Mouse (Mus musculus) forebrain, embryonic 13.5 days (tissue): ENCODE results near the gene Pigb. TPM values are rescaled to one million over a fixed set of nuclear protein-coding genes. Genes with fewer than 3 reads are reported as not detected.

Experiments used
- ATAC-seq: fragments of 200-750 bp; cut with Nextera tagmentation; 2 replicates; pipeline ENCODE4 v1.8.0; 2017
- H3K27ac ChIP-seq: fragments of 300-500 bp; sonication (generic); 2 replicates; pipeline ENCODE4 v1.5.1; 2015; ENCODE audit warnings: inconsistent platforms, mild to moderate bottlenecking, moderate library complexity
- H3K27me3 ChIP-seq: fragments of 300-500 bp; sonication (generic); 2 replicates; pipeline ENCODE4 v1.6.1; 2015; ENCODE audit warnings: mild to moderate bottlenecking, inconsistent platforms
- H3K36me3 ChIP-seq: fragments of 300-500 bp; sonication (generic); 2 replicates; pipeline ENCODE4 v1.6.1; 2015; ENCODE audit warnings: mild to moderate bottlenecking, inconsistent platforms; ENCODE audit not compliant: poor library complexity, severe bottlenecking
- H3K4me1 ChIP-seq: fragments of 300-500 bp; sonication (generic); 2 replicates; pipeline ENCODE4 v1.6.1; 2015; ENCODE audit warnings: inconsistent platforms
- H3K4me2 ChIP-seq: fragments of 300-500 bp; sonication (generic); 2 replicates; pipeline ENCODE4 v1.6.1; 2015; ENCODE audit warnings: inconsistent platforms, mild to moderate bottlenecking, moderate library complexity
- H3K4me3 ChIP-seq: fragments of 300-500 bp; sonication (generic); 2 replicates; pipeline ENCODE4 v1.5.1; 2015; ENCODE audit warnings: mild to moderate bottlenecking, inconsistent platforms
- H3K9ac ChIP-seq: fragments of 300-500 bp; sonication (generic); 2 replicates; pipeline ENCODE4 v1.6.1; 2015; ENCODE audit warnings: mild to moderate bottlenecking, inconsistent platforms
- H3K9me3 ChIP-seq: fragments of 300-500 bp; sonication (generic); replicated peaks from 2 replicates; pipeline ENCODE4 v1.6.1; 2016; ENCODE audit warnings: inconsistent platforms
- WGBS: fragments of 180-500 bp; shearing (Covaris S2); methylation state at CpG from one replicate; pipeline ENCODE4 v1.1.7; 2015; 5-methylcytosine and 5-hydroxymethylcytosine counted together
- polyA plus RNA-seq: library from polyadenylated mRNA; unstranded; fragments of >200 nt; fragmentation: Nextera tagmentation; extraction: Ambion mirVana; gene quantifications from 2 replicates; pipeline ENCODE4 v1.2.1, GENCODE M21; 2015

Pigb gene
- polyA plus RNA-seq, 1 experiment from 2014 or later, result 8.4 TPM

DNA sequence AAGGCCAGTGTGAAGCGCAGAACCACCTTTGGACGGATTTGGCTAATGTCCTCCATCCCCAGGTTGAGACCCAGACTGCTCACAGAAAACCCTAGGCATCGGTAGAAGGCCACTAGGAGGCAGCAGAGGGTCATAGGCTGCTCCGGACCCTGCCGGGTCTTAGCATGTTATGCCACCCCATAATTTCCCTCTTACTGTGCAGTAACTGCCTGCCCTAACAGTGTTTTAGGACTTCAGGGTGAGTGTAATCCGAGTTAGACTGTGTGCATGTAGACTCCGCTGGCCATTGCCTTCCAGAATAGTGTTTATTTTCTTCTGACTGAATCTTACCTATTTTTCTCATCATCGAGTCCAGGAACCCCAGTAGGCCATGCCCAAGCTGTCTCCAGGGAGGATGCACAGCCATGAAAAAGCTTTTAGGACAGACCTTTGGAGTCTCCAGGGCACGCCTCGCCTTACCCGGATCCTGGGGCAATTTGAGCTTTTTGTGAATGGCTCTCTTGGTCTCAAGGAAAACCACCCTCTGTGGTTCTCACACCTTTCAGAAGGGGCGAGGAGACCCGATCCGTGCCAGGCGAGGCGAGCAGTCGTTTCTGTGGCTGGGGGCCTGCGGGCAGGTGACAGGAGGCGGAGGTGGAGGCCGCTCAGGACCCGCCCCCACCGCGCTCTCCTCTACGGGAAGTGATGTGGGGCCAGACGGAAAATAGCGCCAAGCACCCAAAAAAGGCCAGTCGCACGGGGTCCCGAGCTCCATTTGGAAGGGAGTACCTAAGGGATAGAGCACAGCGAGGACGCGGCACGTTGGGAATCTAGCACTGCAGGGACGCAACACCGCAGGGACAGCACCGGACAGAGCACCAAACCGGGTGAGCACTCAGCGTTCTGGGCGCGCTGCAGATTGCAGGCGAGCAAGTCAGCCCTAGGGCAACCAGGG, 4.2 kb upstream of the Pigb start, which contains the start of gene Rab27a:
Gene Rab27a (plus strand): TSS at position 709 of the 934 bp plus-strand sequence.
- H3K27ac ChIP-seq, result no peak within 1 kb of the TSS
- H3K4me3 ChIP-seq, result peak within 1 kb of the TSS; percentile 44
- peak; percentile 65 for ATAC-seq
- H3K4me2 ChIP-seq, result peak within 1 kb of the TSS; percentile 83
- H3K9me3 ChIP-seq, result no peaks in the 10 kb centered on the region
- H3K9ac ChIP-seq, result peak within 1 kb of the TSS; percentile 71
- peaks cover 20% of the 10 kb centered on the region for H3K4me1 ChIP-seq
- WGBS, result 1% methylated on average over 41 of the region's 41 CpGs
- H3K36me3 ChIP-seq, result no peaks in the 10 kb centered on the region
- H3K27me3 ChIP-seq, result no peaks in the 10 kb centered on the region

DNA sequence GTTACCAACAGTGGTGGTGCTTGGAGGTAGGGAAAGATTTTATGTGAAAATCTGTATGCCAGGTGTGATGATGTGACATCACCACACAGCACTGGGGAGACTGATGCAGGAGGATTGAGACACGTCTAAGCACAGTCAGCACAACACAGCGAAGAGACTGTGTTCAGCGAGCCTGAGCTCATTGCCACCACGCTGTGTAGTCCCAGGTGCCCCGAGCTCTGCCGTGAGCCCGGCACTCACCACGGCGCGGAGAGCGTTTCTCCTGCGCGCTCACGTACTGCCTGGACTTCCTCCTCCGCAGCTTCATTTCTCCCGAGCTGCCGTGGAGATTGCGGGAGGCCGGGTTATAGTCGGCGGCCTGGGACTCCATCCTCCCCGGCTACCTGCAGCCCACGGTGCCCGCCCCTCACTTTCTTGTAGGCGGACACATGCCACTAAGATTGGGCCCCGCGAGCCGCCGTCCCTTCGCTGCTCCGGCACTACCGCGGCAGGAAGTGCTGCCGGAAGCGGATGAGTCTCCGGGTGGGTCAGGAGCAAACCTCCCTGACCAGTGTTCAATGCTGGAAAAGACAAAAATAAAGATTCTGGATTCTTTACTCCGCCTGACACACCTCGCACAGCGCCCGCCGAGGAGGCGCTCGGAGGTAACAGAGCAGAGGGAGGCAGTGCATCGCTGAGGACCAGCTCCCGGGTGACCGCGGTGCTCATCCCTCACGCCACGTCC, 794 bp downstream of the Pigb start:
- H3K27ac ChIP-seq, result peak overlapping the region; percentile 74
- WGBS, result under 1% methylated on average over 49 of the region's 49 CpGs
- peak overlapping the region; percentile 77 for H3K4me3 ChIP-seq
- ATAC-seq, result peak; percentile 91
- H3K9me3 ChIP-seq, result no peaks in the 10 kb centered on the region
- H3K4me1 ChIP-seq, result peaks cover 21% of the 10 kb centered on the region
- peaks cover 6% of the 10 kb centered on the region; the same call in 1 of the 2 replicates for H3K36me3 ChIP-seq
- H3K9ac ChIP-seq, result peak overlapping the region; percentile 84
- no peaks in the 10 kb centered on the region for H3K27me3 ChIP-seq
- peak overlapping the region; percentile 74 for H3K4me2 ChIP-seq

DNA sequence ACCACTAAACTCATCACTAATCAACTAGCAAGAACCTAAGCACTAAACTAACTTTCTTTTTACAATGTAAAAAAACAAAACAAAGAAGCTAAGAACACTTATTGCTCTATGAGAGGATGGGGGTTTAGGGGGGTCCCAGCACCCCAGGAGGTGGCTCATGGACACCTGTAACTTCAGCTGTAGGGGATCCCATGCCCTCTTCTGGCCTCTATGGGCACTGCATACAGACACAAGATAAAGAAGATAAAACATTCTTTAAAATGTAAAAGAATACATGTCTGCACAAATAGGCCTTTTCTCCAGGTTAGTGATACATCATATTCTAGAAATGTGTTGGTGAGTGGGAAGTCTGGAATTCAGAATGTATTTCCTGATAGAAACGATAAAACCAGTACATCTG, 6.8 kb downstream of the Pigb start:
- H3K9me3 ChIP-seq, result no peaks in the 10 kb centered on the region
- no peaks in the 10 kb centered on the region for H3K27me3 ChIP-seq
- no peak for ATAC-seq
- peaks cover 58% of the 10 kb centered on the region for H3K36me3 ChIP-seq
- WGBS, result 92% methylated on average over 1 of the region's 1 CpGs
- no peak overlapping the region for H3K27ac ChIP-seq
- no peak overlapping the region for H3K4me2 ChIP-seq
- H3K9ac ChIP-seq, result no peak overlapping the region
- H3K4me1 ChIP-seq, result peaks cover 1% of the 10 kb centered on the region; the same call in 1 of the 2 replicates
- no peak overlapping the region for H3K4me3 ChIP-seq

DNA sequence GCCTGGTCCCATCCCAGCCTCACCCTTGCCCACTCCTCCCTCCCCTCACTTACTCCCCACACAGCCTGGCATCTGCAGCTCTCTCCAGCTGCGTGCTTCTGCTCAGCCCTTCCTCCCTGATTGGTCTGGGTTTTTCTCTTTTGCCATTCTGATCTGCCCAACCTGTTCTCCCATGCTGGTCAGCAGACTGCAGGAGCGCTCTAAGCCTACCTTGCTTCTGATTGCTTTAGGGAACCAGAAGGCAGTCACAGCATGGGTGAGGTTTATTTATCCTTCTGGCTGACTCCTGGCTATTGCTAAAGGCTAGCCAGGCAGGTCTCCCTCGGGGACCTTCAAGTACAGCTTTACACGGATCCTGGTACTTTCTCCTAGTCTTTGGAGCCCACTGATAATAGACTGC, 8.8 kb downstream of the Pigb start:
- Histone ChIP-seq H3K9me3 (no peaks in the 10 kb centered on the region), H3K9ac (no peak overlapping the region), H3K4me2 (no peak overlapping the region), H3K4me1 (0 out of 2 replicates have a peak, but pooled peaks cover under 1% of the 10 kb centered on the region), H3K4me3 (no peak overlapping the region), H3K36me3 (peaks cover 62% of the 10 kb centered on the region), H3K27me3 (no peaks in the 10 kb centered on the region), H3K27ac (no peak overlapping the region)
- ATAC-seq, result no peak
- WGBS, result 79% methylated on average over 4 of the region's 4 CpGs

DNA sequence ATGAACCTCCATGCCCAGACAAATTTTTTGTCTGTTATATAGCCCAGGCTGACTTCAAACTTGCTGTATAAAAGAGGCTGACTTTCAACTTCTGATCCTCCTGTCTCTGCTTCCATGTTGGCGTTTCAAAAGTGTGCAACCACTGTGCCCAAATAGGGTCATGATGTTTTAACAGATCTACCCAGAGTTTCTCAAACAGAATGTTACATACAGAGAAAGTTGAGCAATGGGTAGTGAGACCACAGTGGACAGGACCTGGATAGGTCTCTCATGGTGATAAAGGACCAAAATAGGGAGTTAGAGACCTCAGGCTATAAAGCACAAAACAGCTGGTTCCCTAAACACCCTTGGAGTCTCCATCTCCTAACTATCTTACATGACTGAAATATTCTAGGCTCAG, 9.7 kb downstream of the Pigb start:
- H3K27me3 ChIP-seq, result no peaks in the 10 kb centered on the region
- peaks cover 9% of the 10 kb centered on the region; the same call in 1 of the 2 replicates for H3K4me1 ChIP-seq
- H3K27ac ChIP-seq, result no peak overlapping the region
- no peak overlapping the region for H3K4me2 ChIP-seq
- ATAC-seq, result no peak
- no peaks in the 10 kb centered on the region for H3K9me3 ChIP-seq
- H3K9ac ChIP-seq, result no peak overlapping the region
- H3K4me3 ChIP-seq, result no peak overlapping the region
- 95% methylated on average over 1 of the region's 1 CpGs for WGBS
- peaks cover 58% of the 10 kb centered on the region for H3K36me3 ChIP-seq

DNA sequence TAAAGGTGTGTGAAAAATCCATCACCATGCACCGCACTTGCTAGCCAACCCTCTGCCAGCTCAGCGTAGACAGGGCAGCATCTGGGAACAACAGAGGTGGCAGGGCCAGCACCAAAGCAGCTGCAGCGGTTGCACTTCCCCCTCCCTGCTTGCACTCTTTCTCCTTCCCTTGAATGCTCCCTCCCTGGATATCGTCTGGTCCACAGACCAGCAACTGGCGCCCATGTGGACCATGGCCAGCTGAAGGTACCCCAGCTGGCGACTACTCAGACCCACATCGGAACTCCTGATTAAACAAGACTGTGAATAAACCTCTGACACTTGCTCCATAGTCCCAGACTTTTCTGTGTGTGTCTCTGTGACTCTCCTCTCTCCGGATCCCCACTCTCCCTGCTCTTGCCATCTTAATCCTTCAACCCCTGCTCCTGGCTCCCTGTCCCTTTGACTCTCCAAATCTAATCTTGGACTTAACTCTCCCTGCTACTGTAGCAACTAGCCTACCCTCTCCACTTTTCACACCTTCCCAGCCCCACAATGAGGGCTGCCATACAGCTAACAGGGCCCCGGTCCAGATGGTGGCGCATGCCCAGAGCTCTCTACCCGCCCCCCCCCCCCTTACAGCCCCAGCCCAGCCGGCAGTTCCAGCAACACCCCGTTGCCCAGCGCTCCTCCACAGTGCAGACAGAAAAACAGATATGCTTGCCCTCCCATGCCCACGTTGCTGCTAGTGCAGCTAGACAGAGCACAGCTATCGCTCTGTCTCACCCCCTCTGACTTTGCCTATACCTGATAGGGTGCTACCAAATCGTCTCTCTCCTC, 14.2 kb downstream of the Pigb start:
- 27% methylated on average over 17 of the region's 17 CpGs for WGBS
- ATAC-seq, result peak; percentile 89
- Histone ChIP-seq H3K9me3 (no peaks in the 10 kb centered on the region), H3K4me3 (no peak overlapping the region), H3K4me1 (peaks cover 9% of the 10 kb centered on the region; the same call in 1 of the 2 replicates), H3K9ac (no peak overlapping the region), H3K27me3 (no peaks in the 10 kb centered on the region), H3K36me3 (peaks cover 40% of the 10 kb centered on the region), H3K4me2 (peak overlapping the region; percentile 25), H3K27ac (peak overlapping the region; percentile 78)

DNA sequence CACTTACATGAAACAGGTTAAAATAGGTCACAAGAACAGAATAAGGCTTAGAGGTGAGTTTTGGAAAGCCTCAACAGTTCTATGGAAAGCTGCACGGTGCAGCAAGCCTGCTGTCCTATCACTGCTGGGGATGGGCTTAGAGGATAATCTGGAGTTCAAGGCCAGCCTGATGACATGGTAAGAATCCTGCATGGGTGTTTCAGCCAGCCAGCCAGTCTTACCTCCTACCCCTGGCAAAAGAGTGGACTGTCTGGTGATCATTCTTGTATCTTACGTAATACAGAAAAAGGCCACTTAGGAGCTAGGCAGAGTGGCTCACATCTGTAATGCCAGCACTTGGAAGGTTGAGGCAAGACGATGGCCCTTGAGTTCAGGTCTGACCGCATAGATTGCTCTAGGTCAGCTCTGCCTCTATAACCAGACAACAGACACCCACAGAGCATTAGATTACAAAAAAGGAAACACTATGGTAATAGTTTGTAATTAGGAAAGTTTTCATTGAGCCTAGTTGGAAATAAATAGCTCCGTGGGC, 19.5 kb downstream of the Pigb start:
- Histone ChIP-seq H3K36me3 (peaks cover 65% of the 10 kb centered on the region), H3K4me3 (no peak overlapping the region), H3K4me1 (peaks cover under 1% of the 10 kb centered on the region; the same call in 1 of the 2 replicates), H3K27ac (no peak overlapping the region), H3K9ac (no peak overlapping the region), H3K9me3 (no peaks in the 10 kb centered on the region), H3K4me2 (no peak overlapping the region), H3K27me3 (no peaks in the 10 kb centered on the region)
- no peak for ATAC-seq
- WGBS, result 90% methylated on average over 5 of the region's 5 CpGs

DNA sequence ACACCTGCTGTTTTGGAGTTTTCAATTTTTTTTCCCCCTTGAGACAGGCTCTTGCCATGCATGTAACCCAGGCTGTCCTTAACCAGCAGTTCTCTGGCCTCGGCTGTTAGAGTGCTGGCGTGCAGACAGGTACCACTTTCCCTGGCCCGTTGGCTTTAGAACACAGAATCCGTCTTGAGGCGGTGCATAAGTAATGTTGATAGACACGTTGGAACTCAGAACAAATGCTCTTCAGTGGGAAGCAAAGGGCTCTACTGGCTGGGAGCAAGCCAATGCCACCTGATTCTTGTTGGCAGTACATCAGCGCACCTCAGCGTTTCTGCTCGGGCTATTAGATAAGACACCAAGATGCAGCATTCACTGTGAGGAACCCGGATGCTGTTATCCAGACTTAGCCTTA, 20.3 kb downstream of the Pigb start:
- Histone ChIP-seq H3K27ac (no peak overlapping the region), H3K9me3 (no peaks in the 10 kb centered on the region), H3K9ac (no peak overlapping the region), H3K4me3 (no peak overlapping the region), H3K4me2 (no peak overlapping the region), H3K27me3 (no peaks in the 10 kb centered on the region), H3K36me3 (peaks cover 70% of the 10 kb centered on the region), H3K4me1 (no peaks in the 10 kb centered on the region)
- no peak for ATAC-seq
- WGBS, result 93% methylated on average over 10 of the region's 10 CpGs

DNA sequence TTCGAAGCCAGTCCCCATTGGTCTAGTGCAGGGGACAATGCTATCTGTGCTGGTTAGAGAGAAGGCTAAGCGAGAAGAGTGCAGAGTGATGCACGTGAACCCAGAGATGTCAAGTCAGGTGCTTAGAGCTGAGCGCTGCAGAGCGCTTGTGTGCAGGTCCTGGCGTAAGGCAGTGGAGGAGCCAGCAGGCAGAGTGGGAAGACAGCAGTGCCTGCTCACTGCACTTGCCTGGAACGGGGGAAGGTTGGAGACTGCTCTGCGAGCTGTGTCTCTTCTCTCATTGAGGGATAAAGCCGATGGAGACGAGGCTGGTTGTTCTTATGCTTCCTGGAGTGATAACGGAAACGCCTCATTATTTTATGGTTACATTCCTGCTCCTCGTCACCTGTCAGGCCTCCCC, 25.5 kb downstream of the Pigb start:
- no peaks in the 10 kb centered on the region for H3K27me3 ChIP-seq
- peaks cover 92% of the 10 kb centered on the region for H3K36me3 ChIP-seq

DNA sequence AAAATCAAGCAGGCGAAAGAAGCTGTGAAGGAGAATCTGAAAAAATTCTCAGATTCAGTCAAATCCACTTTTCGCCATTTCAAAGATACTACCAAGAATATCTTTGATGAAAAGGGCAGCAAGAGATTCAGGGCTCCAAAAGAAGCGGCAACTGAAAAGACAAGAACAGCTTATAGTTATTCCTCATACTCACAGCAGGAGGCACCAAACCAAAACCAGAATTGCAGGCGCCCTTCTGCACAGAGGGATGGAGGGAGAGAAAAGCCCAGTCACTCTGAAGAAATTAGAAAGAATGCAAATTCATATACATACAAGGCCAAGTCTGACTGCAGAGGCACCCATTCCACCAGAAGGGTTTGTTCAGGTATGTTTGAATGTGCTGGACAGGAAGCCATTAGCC, 27.5 kb downstream of the Pigb start:
- H3K4me2 ChIP-seq, result no peak overlapping the region
- no peak overlapping the region for H3K27ac ChIP-seq
- peaks cover 71% of the 10 kb centered on the region for H3K36me3 ChIP-seq
- WGBS, result 89% methylated on average over 4 of the region's 4 CpGs
- no peak overlapping the region for H3K9ac ChIP-seq
- no peak overlapping the region for H3K4me3 ChIP-seq
- no peaks in the 10 kb centered on the region for H3K4me1 ChIP-seq
- H3K27me3 ChIP-seq, result no peaks in the 10 kb centered on the region
- no peaks in the 10 kb centered on the region for H3K9me3 ChIP-seq
- ATAC-seq, result no peak

More for the DNA sequence above, 25.5 kb downstream of the Pigb start:
- H3K4me1 ChIP-seq, result no peaks in the 10 kb centered on the region
- no peaks in the 10 kb centered on the region for H3K9me3 ChIP-seq
- ATAC-seq, result no peak
- H3K4me3 ChIP-seq, result no peak overlapping the region
- WGBS, result 94% methylated on average over 13 of the region's 13 CpGs
- no peak overlapping the region for H3K4me2 ChIP-seq
- no peak overlapping the region for H3K27ac ChIP-seq
- H3K9ac ChIP-seq, result no peak overlapping the region

DNA sequence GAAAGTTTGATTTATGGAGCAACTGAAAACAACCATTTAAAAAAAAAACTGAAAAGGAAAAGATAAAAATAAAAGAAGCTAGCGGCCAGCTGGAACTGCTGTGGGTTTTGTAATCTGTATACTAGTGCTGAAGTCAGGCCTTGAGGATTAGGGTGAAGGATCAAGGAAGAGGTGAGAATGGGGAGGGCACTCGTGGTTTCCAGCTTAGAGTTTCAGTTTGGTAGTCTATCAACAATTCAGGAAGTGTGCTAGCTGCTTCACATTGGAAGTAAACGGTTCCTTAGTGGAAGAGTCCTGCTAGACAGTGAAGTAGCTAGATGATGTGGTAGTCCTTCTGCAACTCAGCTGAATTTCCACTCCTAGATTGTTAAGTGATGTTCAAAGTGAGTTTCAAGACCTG, 31.8 kb downstream of the Pigb start:
- 75% methylated on average over 3 of the region's 3 CpGs for WGBS
- H3K36me3 ChIP-seq, result peaks cover 57% of the 10 kb centered on the region
- no peak for ATAC-seq

More for the DNA sequence above, 31.8 kb downstream of the Pigb start:
- Histone ChIP-seq H3K9ac (no peak overlapping the region), H3K4me3 (no peak overlapping the region), H3K4me1 (no peaks in the 10 kb centered on the region), H3K4me2 (no peak overlapping the region), H3K9me3 (no peaks in the 10 kb centered on the region), H3K27me3 (no peaks in the 10 kb centered on the region), H3K27ac (no peak overlapping the region)
